Mouse (Mus musculus): ENCODE measurements around the gene Gm136. TPM values are rescaled to one million over a fixed set of nuclear protein-coding genes. Genes with fewer than 3 reads are reported as not detected.

Gm136 gene
- polyA plus RNA-seq, 1 experiment from 2014 or later, result not detected

DNA sequence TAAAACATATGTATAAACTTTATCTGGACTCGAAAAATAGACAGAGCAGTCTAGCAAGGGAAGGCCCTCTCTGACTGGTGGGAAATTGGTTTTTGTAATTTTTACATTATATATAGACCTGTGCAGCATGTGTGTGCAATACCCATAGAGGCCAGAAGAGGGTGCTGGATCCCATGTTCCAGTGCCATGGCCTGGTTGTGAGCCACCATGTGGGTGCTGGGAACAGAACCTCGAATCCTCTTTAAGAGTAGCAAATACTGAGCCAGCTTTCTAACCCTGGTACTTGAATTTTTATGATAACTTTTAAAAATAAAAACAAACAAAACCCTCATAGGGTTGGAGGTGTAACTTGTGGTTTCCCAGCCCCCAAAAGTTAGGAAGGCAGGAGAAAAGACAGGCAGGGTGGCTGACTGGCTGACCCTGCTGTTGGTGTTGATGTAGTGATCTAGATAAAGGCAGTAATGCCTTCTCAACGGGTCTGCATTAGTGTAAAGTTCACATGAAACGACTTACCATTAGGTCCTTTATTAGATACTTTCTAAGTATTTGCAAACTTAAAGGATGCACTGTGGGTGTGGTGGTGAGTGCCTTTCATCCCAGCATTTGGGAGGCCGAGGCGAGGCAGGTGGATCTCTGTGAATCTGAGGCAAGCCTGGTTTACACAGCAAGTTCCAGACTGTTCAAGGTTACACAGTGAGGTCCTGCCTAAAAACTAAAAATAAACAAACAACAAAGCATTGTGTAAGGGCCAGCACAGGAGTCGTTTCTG lies 35.8 kb downstream of the Gm136 start:
- H3K4me2 ChIP-seq (replicated peaks; ENCODE audit: low read depth), result no peak overlapping the region
- ATAC-seq, result no peak
- no peaks in the 10 kb centered on the region for H3K36me3 ChIP-seq (ENCODE audit: control insufficient read depth, insufficient read depth)
- WGBS, result 89% methylated on average over 7 of the region's 7 CpGs
- no peak overlapping the region for H3K27ac ChIP-seq (ENCODE audit: low read depth, low read length)
- TF ChIP-seq CTCF (IDR thresholded peaks at IDR 0.05; ENCODE audit: low read depth), result no peak
- H3K4me3 ChIP-seq (ENCODE audit: low read depth, low read length), result no peak overlapping the region
- H3K27me3 ChIP-seq (replicated peaks; ENCODE audit: control insufficient read depth, insufficient read depth, low read length), result no peaks in the 10 kb centered on the region
- H3K9me3 ChIP-seq (ENCODE audit: control insufficient read depth), result no peaks in the 10 kb centered on the region
- no peak overlapping the region for H3K9ac ChIP-seq (ENCODE audit: low read depth, low read length)
- H3K4me1 ChIP-seq (replicated peaks; ENCODE audit: control insufficient read depth, insufficient read depth, low read length), result no peaks in the 10 kb centered on the region

DNA sequence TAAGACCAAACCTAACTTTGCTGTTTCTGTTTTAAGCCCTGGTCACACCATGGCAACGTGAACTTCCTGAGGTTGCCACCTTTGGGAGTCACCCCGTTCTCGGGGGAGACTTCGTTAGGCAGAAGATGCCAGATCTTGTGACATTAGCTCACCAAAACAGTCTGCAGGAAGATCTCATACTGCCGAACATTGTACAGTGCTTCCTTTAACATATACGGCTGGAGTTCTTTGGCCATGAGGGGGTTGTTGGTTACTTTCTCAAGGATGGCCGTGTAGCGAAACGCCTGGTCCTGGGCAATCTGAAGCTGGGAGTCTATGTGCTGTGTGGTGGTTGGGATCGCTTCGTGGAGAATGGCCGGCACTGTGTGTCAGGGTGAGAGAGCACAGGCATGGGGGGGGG lies 36.6 kb downstream of the Gm136 start:
- 97% methylated on average over 12 of the region's 12 CpGs for WGBS
- no peaks in the 10 kb centered on the region for H3K27me3 ChIP-seq (replicated peaks; ENCODE audit: control insufficient read depth, insufficient read depth, low read length)
- no peak overlapping the region for H3K27ac ChIP-seq (ENCODE audit: low read depth, low read length)
- H3K9ac ChIP-seq (ENCODE audit: low read depth, low read length), result no peak overlapping the region
- no peaks in the 10 kb centered on the region for H3K36me3 ChIP-seq (ENCODE audit: control insufficient read depth, insufficient read depth)
- H3K9me3 ChIP-seq (ENCODE audit: control insufficient read depth), result no peaks in the 10 kb centered on the region
- no peaks in the 10 kb centered on the region for H3K4me1 ChIP-seq (replicated peaks; ENCODE audit: control insufficient read depth, insufficient read depth, low read length)
- ATAC-seq, result no peak
- no peak overlapping the region for H3K4me3 ChIP-seq (ENCODE audit: low read depth, low read length)
- H3K4me2 ChIP-seq (replicated peaks; ENCODE audit: low read depth), result no peak overlapping the region
- no peak for TF ChIP-seq CTCF (IDR thresholded peaks at IDR 0.05; ENCODE audit: low read depth)

DNA sequence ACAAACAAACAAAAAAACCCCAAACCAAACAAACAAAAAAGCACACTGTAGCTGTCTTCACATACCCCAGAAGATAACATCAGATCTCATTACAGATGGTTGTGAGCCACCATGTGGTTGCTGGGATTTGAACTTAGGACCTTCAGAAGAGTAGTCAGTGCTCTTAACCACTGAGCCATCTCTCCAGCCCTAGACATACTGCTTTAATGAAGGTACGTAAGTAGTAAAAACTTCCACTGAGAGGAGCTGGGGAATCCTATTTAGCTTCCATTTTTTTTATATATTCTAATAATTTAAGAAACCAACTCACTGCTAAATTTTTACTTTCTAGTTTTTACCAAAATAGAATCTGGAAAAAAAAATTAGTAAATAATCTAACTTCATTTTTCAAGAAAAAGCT lies 41.0 kb downstream of the Gm136 start:
- H3K27me3 ChIP-seq (replicated peaks; ENCODE audit: control insufficient read depth, insufficient read depth, low read length), result no peaks in the 10 kb centered on the region
- ATAC-seq, result no peak
- 92% methylated on average over 1 of the region's 1 CpGs for WGBS
- no peaks in the 10 kb centered on the region for H3K4me1 ChIP-seq (replicated peaks; ENCODE audit: control insufficient read depth, insufficient read depth, low read length)
- no peaks in the 10 kb centered on the region for H3K36me3 ChIP-seq (ENCODE audit: control insufficient read depth, insufficient read depth)
- no peak overlapping the region for H3K9ac ChIP-seq (ENCODE audit: low read depth, low read length)
- no peaks in the 10 kb centered on the region for H3K9me3 ChIP-seq (ENCODE audit: control insufficient read depth)
- no peak overlapping the region for H3K4me2 ChIP-seq (replicated peaks; ENCODE audit: low read depth)
- no peak overlapping the region for H3K4me3 ChIP-seq (ENCODE audit: low read depth, low read length)
- H3K27ac ChIP-seq (ENCODE audit: low read depth, low read length), result no peak overlapping the region
- no peak for TF ChIP-seq CTCF (IDR thresholded peaks at IDR 0.05; ENCODE audit: low read depth)

DNA sequence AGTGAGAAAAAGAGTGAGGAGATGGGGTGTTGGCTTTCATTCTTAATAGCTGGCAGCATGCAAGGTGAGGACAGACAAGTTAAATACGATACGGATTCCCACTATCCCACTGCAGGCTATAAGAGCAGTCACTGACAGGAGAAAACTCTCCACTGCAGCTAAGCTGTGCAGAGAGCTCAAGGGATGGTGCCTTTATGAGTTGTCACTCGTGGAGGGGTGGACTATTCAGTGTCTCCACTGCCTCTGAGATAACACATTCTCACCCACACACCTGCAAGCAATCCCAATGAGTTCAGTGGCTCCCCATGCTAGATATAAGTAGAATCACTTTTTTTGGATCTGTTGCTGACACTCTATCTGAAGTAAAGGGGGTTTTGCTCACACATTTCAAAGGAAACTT lies 47.9 kb downstream of the Gm136 start:
- no peaks in the 10 kb centered on the region for H3K9me3 ChIP-seq (ENCODE audit: control insufficient read depth)
- 68% methylated on average over 3 of the region's 3 CpGs for WGBS
- no peak for TF ChIP-seq CTCF (IDR thresholded peaks at IDR 0.05; ENCODE audit: low read depth)
- no peak overlapping the region for H3K4me3 ChIP-seq (ENCODE audit: low read depth, low read length)
- H3K27ac ChIP-seq (ENCODE audit: low read depth, low read length), result no peak overlapping the region
- no peak overlapping the region for H3K9ac ChIP-seq (ENCODE audit: low read depth, low read length)
- no peak for ATAC-seq
- no peak overlapping the region for H3K4me2 ChIP-seq (replicated peaks; ENCODE audit: low read depth)
- H3K4me1 ChIP-seq (replicated peaks; ENCODE audit: control insufficient read depth, insufficient read depth, low read length), result no peaks in the 10 kb centered on the region
- H3K36me3 ChIP-seq (ENCODE audit: control insufficient read depth, insufficient read depth), result no peaks in the 10 kb centered on the region
- no peaks in the 10 kb centered on the region for H3K27me3 ChIP-seq (replicated peaks; ENCODE audit: control insufficient read depth, insufficient read depth, low read length)

DNA sequence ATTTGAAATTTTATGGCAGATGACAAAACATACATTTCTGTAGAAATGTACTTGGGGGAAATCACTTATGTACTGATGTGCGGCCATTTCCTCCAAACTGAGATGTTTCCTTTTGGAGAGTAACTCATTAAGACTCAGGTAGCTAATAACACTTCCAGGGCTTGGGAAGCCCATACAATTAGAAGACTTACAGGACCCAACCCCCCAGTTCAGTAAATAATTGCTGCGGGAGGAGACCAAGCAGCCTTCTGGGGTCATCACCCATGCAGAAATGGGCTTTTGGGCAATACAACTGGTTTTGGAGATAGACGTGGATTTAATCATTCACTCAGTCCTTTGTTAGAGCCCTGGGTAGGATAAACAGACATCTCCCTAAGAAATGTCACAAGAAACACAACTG lies 48.8 kb downstream of the Gm136 start:
- 57% methylated on average over 3 of the region's 3 CpGs for WGBS
- no peak for TF ChIP-seq CTCF (IDR thresholded peaks at IDR 0.05; ENCODE audit: low read depth)
- Histone ChIP-seq H3K4me2 (replicated peaks; ENCODE audit: low read depth) (no peak overlapping the region), H3K9ac (ENCODE audit: low read depth, low read length) (no peak overlapping the region), H3K27me3 (replicated peaks; ENCODE audit: control insufficient read depth, insufficient read depth, low read length) (no peaks in the 10 kb centered on the region), H3K4me1 (replicated peaks; ENCODE audit: control insufficient read depth, insufficient read depth, low read length) (no peaks in the 10 kb centered on the region), H3K27ac (ENCODE audit: low read depth, low read length) (no peak overlapping the region), H3K9me3 (ENCODE audit: control insufficient read depth) (no peaks in the 10 kb centered on the region), H3K36me3 (ENCODE audit: control insufficient read depth, insufficient read depth) (no peaks in the 10 kb centered on the region), H3K4me3 (ENCODE audit: low read depth, low read length) (no peak overlapping the region)
- ATAC-seq, result no peak

DNA sequence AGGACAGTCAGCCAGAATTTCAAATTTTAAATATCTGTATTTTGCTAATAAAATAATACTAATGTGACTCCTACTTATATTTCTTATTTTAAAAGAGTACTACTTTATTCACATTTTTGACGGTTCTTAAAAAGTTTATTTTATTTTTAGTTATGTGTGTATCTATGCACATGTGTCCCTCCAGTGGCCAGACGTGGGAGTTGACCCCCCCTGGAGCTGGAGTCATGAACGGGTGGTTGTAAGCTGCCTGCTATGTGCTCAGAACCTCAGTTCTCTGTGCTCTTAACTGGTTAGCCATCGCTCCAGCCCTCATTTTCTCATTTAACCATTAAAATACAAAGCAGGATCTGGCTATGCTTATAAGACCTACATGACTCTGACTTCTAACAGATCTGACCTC lies 53.0 kb downstream of the Gm136 start:
- 0 out of 2 replicates have a peak, but pooled peaks have one; percentile 10 for TF ChIP-seq CTCF (IDR thresholded peaks at IDR 0.05; ENCODE audit: low read depth)
- WGBS, result 71% methylated on average over 4 of the region's 4 CpGs
- H3K27ac ChIP-seq (ENCODE audit: low read depth, low read length), result no peak overlapping the region

More for the DNA sequence above, 53.0 kb downstream of the Gm136 start:
- Histone ChIP-seq H3K4me1 (replicated peaks; ENCODE audit: control insufficient read depth, insufficient read depth, low read length) (no peaks in the 10 kb centered on the region), H3K27me3 (replicated peaks; ENCODE audit: control insufficient read depth, insufficient read depth, low read length) (no peaks in the 10 kb centered on the region), H3K9ac (ENCODE audit: low read depth, low read length) (no peak overlapping the region), H3K9me3 (ENCODE audit: control insufficient read depth) (no peaks in the 10 kb centered on the region), H3K4me2 (replicated peaks; ENCODE audit: low read depth) (no peak overlapping the region), H3K36me3 (ENCODE audit: control insufficient read depth, insufficient read depth) (no peaks in the 10 kb centered on the region), H3K4me3 (ENCODE audit: low read depth, low read length) (no peak overlapping the region)
- no peak for ATAC-seq

All from intestine, postnatal 0 days (tissue).